Mouse (Mus musculus) hindbrain, postnatal 0 days (tissue): ENCODE measurements around the gene Bpnt1. TPM values are rescaled to one million over a fixed set of nuclear protein-coding genes. Genes with fewer than 3 reads are reported as not detected.

Experiments used
- ATAC-seq: fragments of 200-750 bp; cut with Nextera tagmentation; 2 replicates; pipeline ENCODE4 v1.8.0; 2017; ENCODE audit warnings: mild to moderate bottlenecking, moderate TSS enrichment, moderate library complexity
- DNase-seq: peaks from one replicate; pipeline ENCODE4 v3.0.0-alpha.2; 2015; ENCODE audit warnings: low spot score
- H3K27ac ChIP-seq: fragments of 300-500 bp; sonication (generic); 2 replicates; pipeline ENCODE4 v1.5.1; 2014; ENCODE audit warnings: mild to moderate bottlenecking
- H3K27me3 ChIP-seq: fragments of 300-500 bp; sonication (generic); 2 replicates; pipeline ENCODE4 v1.6.1; 2014; ENCODE audit warnings: low read length, mixed read lengths; ENCODE audit not compliant: insufficient read depth
- H3K36me3 ChIP-seq: fragments of 300-500 bp; sonication (generic); 2 replicates; pipeline ENCODE4 v1.6.1; 2014; ENCODE audit warnings: low read length, mixed read lengths; ENCODE audit not compliant: insufficient read depth
- H3K4me1 ChIP-seq: fragments of 300-500 bp; sonication (generic); 2 replicates; pipeline ENCODE4 v1.6.1; 2014; ENCODE audit warnings: antibody characterized with exemption, low read length, mixed read lengths; ENCODE audit not compliant: insufficient read depth
- H3K4me2 ChIP-seq: fragments of 300-500 bp; sonication (generic); 2 replicates; pipeline ENCODE4 v1.6.1; 2014; ENCODE audit warnings: low read depth, mild to moderate bottlenecking, low read length, moderate library complexity, mixed read lengths
- H3K4me3 ChIP-seq: fragments of 300-500 bp; sonication (generic); 2 replicates; pipeline ENCODE4 v1.5.1; 2014; ENCODE audit warnings: low read length
- H3K9ac ChIP-seq: fragments of 300-500 bp; sonication (generic); replicated peaks from 2 replicates; pipeline ENCODE4 v1.6.1; 2014; ENCODE audit warnings: mild to moderate bottlenecking, low read length, moderate library complexity, mixed read lengths
- H3K9me3 ChIP-seq: fragments of 300-500 bp; sonication (generic); 2 replicates; pipeline ENCODE4 v1.6.1; 2016; ENCODE audit warnings: low read length, mixed read lengths
- CTCF ChIP-seq: IDR thresholded peaks from 2 replicates; pipeline ENCODE4 v1.5.1; 2016; ENCODE audit warnings: antibody characterized with exemption, control low read depth, low read depth
- WGBS: fragments of 180-500 bp; shearing (Covaris S2); extraction: QIAGEN DNeasy Blood & Tissue Kit; methylation state at CpG from one replicate; pipeline ENCODE4 v1.1.7; 2014; 5-methylcytosine and 5-hydroxymethylcytosine counted together
- polyA plus RNA-seq: library from polyadenylated mRNA; unstranded; fragments of >200 nt; fragmentation: Nextera tagmentation; extraction: Ambion mirVana; gene quantifications from 2 replicates; pipeline ENCODE4 v1.2.1, GENCODE M21; 2015
- total RNA-seq: library from RNA; depleted of rRNA; stranded (reverse); fragments of >200 nt; gene quantifications from 2 replicates; pipeline ENCODE4 v1.2.3, GENCODE M21; 2014

Bpnt1 gene
- total and polyA plus RNA-seq, 2 experiments from 2014 or later: 69.9 to 77.1 TPM

DNA sequence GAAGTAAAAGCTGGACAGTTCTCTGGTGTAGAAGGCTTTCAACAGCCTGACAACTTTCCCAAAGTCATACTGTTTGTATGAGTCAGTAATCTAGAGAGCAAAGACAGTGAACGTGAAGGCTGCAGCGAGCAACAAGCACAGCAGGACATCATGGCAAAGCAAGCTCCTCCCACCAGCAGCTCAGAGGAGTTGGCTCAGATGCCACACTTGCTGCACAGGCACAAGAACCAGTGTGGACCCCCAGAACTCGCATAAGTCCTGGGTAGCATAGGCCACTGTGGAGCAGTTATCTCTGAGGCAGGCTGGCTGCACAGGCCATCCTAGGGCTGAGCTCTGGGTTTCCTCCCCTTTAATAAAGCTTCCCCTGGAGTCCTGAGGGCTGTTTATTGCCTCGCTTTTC is 40.6 kb upstream of the Bpnt1 start:
- DNase-seq: no peak
- no peak for ATAC-seq
- Histone ChIP-seq H3K4me1 (no peaks in the 10 kb centered on the region), H3K4me2 (no peak overlapping the region), H3K36me3 (peaks cover 60% of the 10 kb centered on the region), H3K9ac (no peak overlapping the region), H3K27ac (no peak overlapping the region), H3K27me3 (no peaks in the 10 kb centered on the region), H3K9me3 (no peaks in the 10 kb centered on the region), H3K4me3 (no peak overlapping the region)
- 58% methylated on average over 4 of the region's 4 CpGs for WGBS
- TF ChIP-seq CTCF: no peak

DNA sequence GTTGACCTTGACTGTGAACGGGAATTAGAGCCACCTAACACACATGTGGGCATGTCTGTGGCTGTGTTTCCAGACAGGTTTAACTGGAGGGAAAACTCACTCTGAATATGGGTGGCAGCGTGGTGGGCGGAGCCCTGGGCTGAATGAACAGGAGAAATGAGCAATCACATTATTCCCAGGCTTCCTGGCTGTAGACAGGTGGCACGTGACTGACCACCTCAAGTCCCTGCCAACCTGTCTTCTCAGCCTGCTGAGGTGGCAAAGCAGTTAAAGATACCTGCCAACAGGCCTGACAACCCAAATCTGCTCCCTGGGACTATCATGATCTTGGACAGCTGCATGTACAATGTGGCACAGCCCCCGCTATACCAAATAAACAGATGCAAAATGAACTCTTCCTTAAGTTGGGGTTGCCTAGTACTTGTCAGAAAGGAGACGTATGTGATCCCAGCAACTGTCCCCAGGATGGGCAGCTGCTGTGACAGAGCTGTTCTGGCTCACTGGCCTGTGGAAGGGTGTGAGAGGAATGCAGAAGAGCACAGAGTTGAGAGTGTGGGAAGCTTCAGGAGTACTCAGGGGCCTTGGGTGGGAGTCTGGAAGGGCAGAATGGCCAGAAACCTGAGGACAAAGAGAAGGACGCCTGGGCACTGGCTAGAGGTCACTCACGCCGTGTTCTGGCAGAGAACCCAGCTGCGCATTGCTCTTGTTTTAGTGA is 39.1 kb upstream of the Bpnt1 start:
- peaks cover 62% of the 10 kb centered on the region for H3K36me3 ChIP-seq
- H3K4me3 ChIP-seq: no peak overlapping the region
- TF ChIP-seq CTCF: no peak
- no peak for DNase-seq
- H3K27ac ChIP-seq: no peak overlapping the region
- H3K27me3 ChIP-seq: no peaks in the 10 kb centered on the region
- ATAC-seq: no peak
- 92% methylated on average over 10 of the region's 10 CpGs for WGBS
- no peak overlapping the region for H3K4me2 ChIP-seq
- H3K9ac ChIP-seq: no peak overlapping the region
- H3K4me1 ChIP-seq: no peaks in the 10 kb centered on the region
- H3K9me3 ChIP-seq: no peaks in the 10 kb centered on the region

DNA sequence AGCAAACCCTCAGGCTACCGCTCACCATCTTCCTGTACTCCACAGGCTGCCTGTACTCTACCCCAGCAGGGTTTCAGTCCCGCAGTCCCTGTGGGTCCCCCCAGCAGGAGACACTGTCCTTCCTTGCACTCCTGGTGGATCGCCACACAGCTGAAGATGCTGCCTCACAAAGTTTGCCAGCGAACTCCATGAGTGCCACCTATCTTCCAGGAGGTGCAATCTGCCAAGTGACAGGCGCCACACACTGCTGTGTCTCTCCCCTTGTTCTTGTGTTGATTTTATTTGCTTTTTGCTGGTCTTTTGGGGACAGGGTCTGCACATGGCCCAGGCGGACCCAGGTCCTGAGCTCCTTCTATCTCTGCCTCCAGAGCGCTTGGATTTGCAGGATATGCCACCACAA is 35.1 kb upstream of the Bpnt1 start:
- peaks cover 54% of the 10 kb centered on the region for H3K36me3 ChIP-seq
- no peak overlapping the region for H3K27ac ChIP-seq
- ATAC-seq (no peak), DNase-seq (no peak)
- H3K4me3 ChIP-seq: no peak overlapping the region
- H3K9ac ChIP-seq: no peak overlapping the region
- no peaks in the 10 kb centered on the region for H3K27me3 ChIP-seq
- no peak for TF ChIP-seq CTCF
- no peak overlapping the region for H3K4me2 ChIP-seq
- no peaks in the 10 kb centered on the region for H3K4me1 ChIP-seq
- 90% methylated on average over 7 of the region's 7 CpGs for WGBS
- H3K9me3 ChIP-seq: no peaks in the 10 kb centered on the region

DNA sequence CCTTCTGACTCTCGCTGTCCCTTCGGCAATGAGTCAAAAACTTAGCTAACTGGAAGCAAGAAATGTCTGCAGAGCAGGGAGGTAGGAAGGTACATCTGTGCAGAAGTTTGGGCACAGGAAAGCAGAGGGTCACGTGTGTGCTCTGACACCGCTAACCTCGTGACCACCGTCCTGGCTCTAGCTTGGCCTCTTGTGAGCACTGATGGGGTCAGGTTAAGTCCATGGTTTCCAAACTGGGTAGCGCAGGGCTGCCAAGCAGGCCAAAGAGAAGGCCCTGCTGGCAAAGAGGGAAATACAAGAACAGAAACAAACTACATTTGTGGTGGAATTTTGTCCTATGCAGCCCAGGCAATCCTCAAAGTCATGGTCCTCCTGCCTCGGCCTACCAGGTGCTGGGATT is 33.5 kb upstream of the Bpnt1 start:
- no peak overlapping the region for H3K4me3 ChIP-seq
- TF ChIP-seq CTCF: no peak
- H3K4me2 ChIP-seq: no peak overlapping the region
- no peak overlapping the region for H3K27ac ChIP-seq
- no peaks in the 10 kb centered on the region for H3K4me1 ChIP-seq
- peaks cover 42% of the 10 kb centered on the region for H3K36me3 ChIP-seq
- H3K9me3 ChIP-seq: no peaks in the 10 kb centered on the region
- WGBS: 95% methylated on average over 8 of the region's 8 CpGs
- H3K27me3 ChIP-seq: no peaks in the 10 kb centered on the region
- H3K9ac ChIP-seq: no peak overlapping the region
- DNase-seq (no peak), ATAC-seq (no peak)

DNA sequence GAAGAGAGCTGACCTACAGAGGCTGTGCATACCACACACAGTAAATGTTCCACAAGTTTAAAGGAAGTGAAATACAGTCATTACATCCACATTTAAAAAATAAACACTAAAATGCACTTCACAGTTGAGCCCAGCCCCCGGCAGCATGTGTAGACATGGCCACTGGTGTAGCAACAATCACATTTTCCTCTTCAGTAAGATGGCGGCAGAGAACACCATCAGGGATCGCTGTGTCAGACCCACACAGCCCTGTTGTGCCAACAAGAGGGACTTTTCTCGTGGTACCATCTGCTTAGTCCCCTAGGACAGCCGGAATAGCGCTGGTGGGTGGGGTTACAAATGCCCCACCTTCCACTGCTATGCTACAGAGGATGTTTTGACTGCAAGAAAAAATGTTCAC is 29.1 kb upstream of the Bpnt1 start:
- H3K27ac ChIP-seq: no peak overlapping the region
- DNase-seq (no peak), ATAC-seq (no peak)
- no peaks in the 10 kb centered on the region for H3K27me3 ChIP-seq
- peaks cover 11% of the 10 kb centered on the region; the same call in 1 of the 2 replicates for H3K36me3 ChIP-seq
- no peak for TF ChIP-seq CTCF
- WGBS: 83% methylated on average over 6 of the region's 6 CpGs
- no peaks in the 10 kb centered on the region for H3K4me1 ChIP-seq
- H3K4me2 ChIP-seq: no peak overlapping the region
- H3K4me3 ChIP-seq: no peak overlapping the region
- H3K9ac ChIP-seq: no peak overlapping the region
- no peaks in the 10 kb centered on the region for H3K9me3 ChIP-seq

DNA sequence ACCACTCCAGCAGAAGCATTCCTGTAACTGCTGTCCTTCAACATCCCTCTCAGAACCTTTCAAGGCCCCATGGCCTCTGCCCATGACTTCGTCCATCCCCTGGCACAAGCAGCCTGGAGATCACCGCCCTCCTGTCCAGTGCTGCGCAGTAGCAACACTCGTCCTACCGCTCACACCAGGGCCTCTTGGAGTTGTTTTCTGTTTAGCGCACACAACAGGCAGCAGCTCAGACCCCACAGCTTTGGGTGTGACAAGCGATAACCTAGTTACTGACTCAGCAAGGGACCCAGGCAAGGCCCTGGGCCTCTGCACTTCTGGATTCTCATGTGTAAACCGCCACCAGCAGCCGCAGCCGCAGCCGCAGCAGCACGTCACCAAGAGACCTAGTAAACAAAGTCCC is 25.1 kb upstream of the Bpnt1 start:
- Histone ChIP-seq H3K4me1 (no peaks in the 10 kb centered on the region), H3K4me2 (no peak overlapping the region), H3K36me3 (peaks cover 9% of the 10 kb centered on the region; the same call in 1 of the 2 replicates), H3K27me3 (no peaks in the 10 kb centered on the region), H3K4me3 (no peak overlapping the region), H3K9ac (no peak overlapping the region), H3K9me3 (no peaks in the 10 kb centered on the region), H3K27ac (no peak overlapping the region)
- 98% methylated on average over 12 of the region's 12 CpGs for WGBS
- no peak for ATAC-seq
- no peak for DNase-seq
- TF ChIP-seq CTCF: no peak

DNA sequence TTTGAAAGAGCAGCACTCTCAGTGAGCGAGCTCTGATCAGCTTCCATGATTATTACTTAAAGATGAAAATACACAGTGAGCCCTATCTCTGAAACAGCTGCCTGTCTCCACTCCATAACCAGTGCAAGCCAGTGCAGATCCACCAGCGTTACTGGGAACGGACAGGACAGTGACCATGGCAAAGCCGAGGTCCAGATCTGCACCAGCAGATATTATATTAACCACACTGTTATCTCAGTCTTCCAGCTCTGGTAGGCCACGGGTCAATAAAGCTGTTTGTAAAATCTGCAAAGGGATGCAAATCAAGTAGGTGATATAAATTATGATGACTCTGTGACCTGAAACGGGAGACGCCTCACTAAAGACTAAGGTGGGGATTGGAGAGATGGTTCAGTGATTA is 24.3 kb upstream of the Bpnt1 start:
- 98% methylated on average over 7 of the region's 7 CpGs for WGBS
- Histone ChIP-seq H3K9ac (no peak overlapping the region), H3K4me2 (no peak overlapping the region), H3K27ac (no peak overlapping the region), H3K27me3 (no peaks in the 10 kb centered on the region), H3K9me3 (no peaks in the 10 kb centered on the region), H3K4me1 (no peaks in the 10 kb centered on the region), H3K36me3 (peaks cover 10% of the 10 kb centered on the region; the same call in 1 of the 2 replicates), H3K4me3 (no peak overlapping the region)
- ATAC-seq: no peak
- no peak for DNase-seq
- no peak for TF ChIP-seq CTCF
